Mouse (Mus musculus) liver, adult 2 months (tissue): ENCODE data around the gene Bnipl. TPM values are rescaled to one million over a fixed set of nuclear protein-coding genes. Genes with fewer than 3 reads are reported as not detected.
A peak's percentile ranks its signal among the peaks of the same experiment; 100 is the strongest.

Experiments
- DNase-seq: peaks from one replicate; pipeline ENCODE4 v3.0.0-alpha.2; 2011; ENCODE audit warnings: low read depth, low spot score; ENCODE audit errors: extremely low read depth
- H3K27ac ChIP-seq: fragments of 200-500 bp; replicated peaks from 2 replicates; pipeline ENCODE4 v1.5.1; 2012; ENCODE audit warnings: low read depth, mild to moderate bottlenecking, control low read depth, inconsistent platforms, low read length; ENCODE audit not compliant: insufficient read depth
- H3K27me3 ChIP-seq: fragments of 200-500 bp; 2 replicates; pipeline ENCODE4 v1.6.1; 2012; ENCODE audit warnings: mild to moderate bottlenecking, moderate library complexity, low read length, inconsistent platforms; ENCODE audit not compliant: control insufficient read depth, insufficient read depth
- H3K36me3 ChIP-seq: fragments of 200-500 bp; 2 replicates; pipeline ENCODE4 v1.6.1; 2012; ENCODE audit warnings: low read length, inconsistent platforms; ENCODE audit not compliant: control insufficient read depth, insufficient read depth
- H3K4me1 ChIP-seq: fragments of 200-500 bp; 2 replicates; pipeline ENCODE4 v1.6.1; 2011; ENCODE audit warnings: low read length; ENCODE audit not compliant: control insufficient read depth, insufficient read depth
- H3K4me3 ChIP-seq: fragments of 200-500 bp; 2 replicates; pipeline ENCODE4 v1.5.1; 2011; ENCODE audit warnings: low read depth, mild to moderate bottlenecking, control low read depth, low read length, moderate library complexity; ENCODE audit not compliant: insufficient read depth
- H3K79me2 ChIP-seq: fragments of 200-500 bp; 2 replicates; pipeline ENCODE4 v1.6.1; 2012; ENCODE audit warnings: inconsistent platforms, mild to moderate bottlenecking, low read length, moderate library complexity; ENCODE audit not compliant: control insufficient read depth, insufficient read depth
- H3K9ac ChIP-seq: fragments of 200-500 bp; 2 replicates; pipeline ENCODE4 v1.6.1; 2012; ENCODE audit warnings: low read depth, mild to moderate bottlenecking, control low read depth, inconsistent platforms, low read length
- CTCF ChIP-seq: fragments of 200-500 bp; IDR thresholded peaks from 2 replicates; pipeline ENCODE4 v1.5.1; 2011; ENCODE audit warnings: low read depth, low read length, control low read depth
- POLR2A ChIP-seq: fragments of 200-500 bp; IDR thresholded peaks from 2 replicates; pipeline ENCODE4 v1.6.1; 2011; ENCODE audit warnings: low read length, control low read depth; ENCODE audit not compliant: insufficient read depth; ENCODE audit errors: extremely low read depth
- WGBS: fragments of 180-500 bp; shearing (Covaris S2); methylation state at CpG from one replicate; pipeline ENCODE4 v1.1.7; 2018; 5-methylcytosine and 5-hydroxymethylcytosine counted together
- polyA plus RNA-seq: library from polyadenylated mRNA; depleted of rRNA; stranded (reverse); fragments of >200 nt; gene quantifications from 2 replicates; pipeline ENCODE4 v1.2.3, GENCODE M21; 2012; rRNA removed
- total RNA-seq: library from RNA; depleted of rRNA; stranded (reverse); fragments of >200 nt; gene quantifications from 2 replicates; pipeline ENCODE4 v1.2.3, GENCODE M21; 2014; rRNA removed

The Bnipl gene
- total RNA-seq (0.07 TPM in 1 of 2 replicates, not detected in the other), polyA plus RNA-seq (0.16 TPM in 1 of 2 replicates, not detected in the other)

DNA sequence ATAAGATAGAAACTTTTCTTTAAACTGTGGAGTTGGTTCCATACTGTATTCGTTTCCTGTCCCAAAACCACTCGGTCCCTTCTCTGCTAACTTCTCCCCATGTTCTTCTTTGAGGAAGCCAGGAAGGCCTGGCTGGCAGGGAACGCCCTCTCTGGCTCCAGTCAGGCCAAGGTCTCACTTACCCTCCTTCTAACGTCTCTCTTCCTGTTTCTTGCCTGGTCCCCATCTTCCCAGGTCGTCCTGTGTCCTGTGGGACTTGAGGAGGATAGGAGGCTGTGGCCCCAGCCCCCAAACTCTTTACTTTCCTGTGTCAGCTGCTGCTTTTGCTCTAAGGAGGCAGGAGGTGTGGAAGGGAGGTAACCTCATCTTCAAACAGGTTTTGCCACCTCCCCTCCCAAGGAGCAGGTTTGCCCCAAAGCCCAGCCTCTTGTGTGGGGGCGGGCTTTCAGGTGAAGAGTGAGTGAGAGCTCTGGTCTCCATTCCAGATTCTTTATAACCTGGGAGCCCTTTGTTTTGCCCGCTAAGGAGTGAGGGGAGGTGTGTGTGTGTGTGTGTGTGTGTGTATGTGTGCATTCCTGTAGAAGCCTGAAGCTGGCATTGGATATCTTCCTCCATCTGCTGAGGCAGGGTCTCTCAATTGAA is at the start of gene Bnipl:
Gene Bnipl, minus strand, starts transcription at position 411 of the 642 bp plus-strand sequence.
- no peaks in the 10 kb centered on the region for H3K79me2 ChIP-seq
- no peak within 1 kb of the TSS for H3K27ac ChIP-seq
- no peak for TF ChIP-seq POLR2A
- no peak for TF ChIP-seq CTCF
- no peaks in the 10 kb centered on the region for H3K27me3 ChIP-seq
- H3K4me3 ChIP-seq: no peak within 1 kb of the TSS
- DNase-seq: no peak
- H3K4me1 ChIP-seq: no peaks in the 10 kb centered on the region
- H3K36me3 ChIP-seq: peaks cover 4% of the 10 kb centered on the region; the same call in 1 of the 2 replicates
- no peak within 1 kb of the TSS for H3K9ac ChIP-seq
- 80% methylated on average over 7 of the region's 7 CpGs for WGBS

DNA sequence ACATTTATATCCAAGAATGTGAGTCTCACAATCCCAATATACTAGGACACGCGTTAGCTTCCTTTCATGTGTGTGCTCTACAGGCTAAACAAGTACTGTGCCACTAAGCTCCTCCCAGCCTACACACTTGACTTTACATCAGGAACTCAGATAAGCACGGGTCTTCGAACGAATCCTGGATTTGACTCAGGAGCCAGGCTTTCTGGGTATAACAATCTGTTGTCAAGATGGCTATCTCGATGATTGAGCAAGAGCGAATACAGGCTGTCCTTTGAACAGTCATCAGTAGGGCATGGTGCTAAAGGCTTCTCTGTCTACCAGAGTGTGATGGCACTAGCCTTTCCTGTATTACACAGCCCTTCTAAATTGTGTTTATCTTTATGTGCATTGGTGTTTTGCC is 47.0 kb upstream of the Bnipl start:
- H3K9ac ChIP-seq: no peak overlapping the region
- no peak for TF ChIP-seq POLR2A
- TF ChIP-seq CTCF: no peak
- peaks cover 33% of the 10 kb centered on the region for H3K4me1 ChIP-seq
- H3K27ac ChIP-seq: peak overlapping the region; percentile 87
- peaks cover 19% of the 10 kb centered on the region for H3K36me3 ChIP-seq
- DNase-seq: peak; percentile 98
- no peaks in the 10 kb centered on the region for H3K27me3 ChIP-seq
- no peak overlapping the region for H3K4me3 ChIP-seq
- H3K79me2 ChIP-seq: no peaks in the 10 kb centered on the region
- WGBS: 24% methylated on average over 7 of the region's 7 CpGs

DNA sequence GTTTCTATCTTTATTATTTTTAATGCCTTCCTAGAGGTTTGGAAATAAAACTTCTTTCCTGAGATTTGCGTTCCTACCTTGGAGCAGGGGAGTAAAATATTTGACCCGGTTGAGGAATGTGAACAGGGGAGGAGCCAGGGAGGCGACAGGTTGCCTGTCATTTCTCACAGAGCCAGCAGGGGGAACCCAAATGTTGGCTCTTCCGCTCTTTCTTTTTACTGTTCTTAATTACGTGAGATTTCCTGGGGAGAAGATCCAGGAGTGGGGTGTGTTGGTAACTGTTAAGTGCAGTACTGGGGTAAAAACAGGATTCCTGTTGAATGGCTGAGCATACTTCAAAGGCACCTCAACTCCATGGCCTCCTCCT is 45.1 kb upstream of the Bnipl start:
- H3K36me3 ChIP-seq: peaks cover 33% of the 10 kb centered on the region
- peak overlapping the region; percentile 77 for H3K27ac ChIP-seq
- TF ChIP-seq POLR2A: no peak
- peak; percentile 72 for TF ChIP-seq CTCF
- H3K9ac ChIP-seq: no peak overlapping the region
- H3K4me1 ChIP-seq: peaks cover 45% of the 10 kb centered on the region
- no peaks in the 10 kb centered on the region for H3K79me2 ChIP-seq
- WGBS: 4% methylated on average over 5 of the region's 5 CpGs
- H3K27me3 ChIP-seq: no peaks in the 10 kb centered on the region
- H3K4me3 ChIP-seq: no peak overlapping the region
- DNase-seq: peak; percentile 68

DNA sequence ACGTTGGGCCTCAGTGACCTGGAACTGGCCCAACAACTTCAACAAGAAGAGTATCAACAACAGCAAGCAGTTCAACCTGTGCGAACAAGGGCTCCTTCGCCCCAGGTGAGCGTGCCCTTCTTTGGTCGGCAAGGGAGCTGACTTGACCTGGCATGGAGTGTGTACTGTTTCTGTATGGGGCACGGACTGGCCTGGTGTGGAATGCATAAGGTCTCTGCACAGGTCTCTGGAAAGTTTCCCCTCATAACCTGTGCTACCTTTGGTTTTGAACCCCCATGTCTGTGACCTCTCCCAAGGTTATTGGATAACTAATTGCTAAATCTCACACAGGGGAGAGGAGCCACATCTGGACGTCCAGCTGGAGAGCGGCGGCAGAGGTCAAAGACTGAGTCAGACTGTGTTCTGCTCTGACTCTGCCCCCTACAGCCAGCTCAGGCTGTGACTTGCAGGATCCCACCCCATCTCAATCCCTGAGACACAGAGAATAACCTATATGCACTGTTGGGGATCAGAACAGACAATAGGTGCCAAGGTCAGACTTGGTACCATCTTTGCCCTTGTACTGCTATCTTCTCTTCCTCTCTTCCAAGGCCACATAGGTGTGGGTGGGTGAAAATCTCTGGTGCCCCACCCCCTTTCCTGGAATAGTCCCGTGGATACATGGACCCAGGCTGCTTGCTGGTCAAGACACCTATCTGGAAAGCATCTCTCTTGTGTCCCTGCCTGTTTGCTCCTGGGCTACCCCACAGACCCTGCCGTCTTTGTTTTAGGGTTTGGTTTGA is 44.5 kb upstream of the Bnipl start:
- H3K4me1 ChIP-seq: peaks cover 48% of the 10 kb centered on the region
- no peak overlapping the region for H3K4me3 ChIP-seq
- H3K79me2 ChIP-seq: no peaks in the 10 kb centered on the region
- H3K36me3 ChIP-seq: peaks cover 37% of the 10 kb centered on the region
- peak overlapping the region; percentile 12; the same call in 1 of the 2 replicates for H3K9ac ChIP-seq
- H3K27ac ChIP-seq: peak overlapping the region; percentile 77
- peak; percentile 89 for DNase-seq
- TF ChIP-seq POLR2A (no peak), CTCF (peak; percentile 71)
- H3K27me3 ChIP-seq: no peaks in the 10 kb centered on the region
- WGBS: 18% methylated on average over 11 of the region's 11 CpGs

DNA sequence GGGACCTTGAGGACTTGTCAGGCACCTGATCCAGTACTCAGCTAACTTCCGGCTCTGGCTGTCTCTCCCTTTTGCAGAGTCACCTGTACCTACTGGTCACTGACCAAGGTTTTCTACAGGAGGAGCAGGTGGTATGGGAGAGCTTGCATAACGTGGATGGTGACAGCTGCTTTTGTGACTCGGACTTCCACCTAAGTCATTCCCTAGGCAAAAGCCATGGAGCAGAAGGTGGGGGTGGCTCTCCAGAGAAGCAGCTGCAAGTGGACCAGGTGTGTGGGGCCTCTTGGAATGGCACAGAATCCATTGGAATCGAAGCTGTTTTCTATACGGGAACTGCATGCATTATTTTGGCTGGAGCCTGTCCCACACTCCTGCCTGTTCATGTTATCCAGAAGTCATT is 43.7 kb upstream of the Bnipl start:
- Histone ChIP-seq H3K4me3 (no peak overlapping the region), H3K27ac (peak overlapping the region; percentile 67), H3K4me1 (peaks cover 51% of the 10 kb centered on the region), H3K27me3 (no peaks in the 10 kb centered on the region), H3K9ac (0 out of 2 replicates have a peak overlapping the region, but pooled peaks have one; percentile 0), H3K36me3 (peaks cover 44% of the 10 kb centered on the region), H3K79me2 (no peaks in the 10 kb centered on the region)
- 46% methylated on average over 5 of the region's 5 CpGs for WGBS
- TF ChIP-seq POLR2A (no peak), CTCF (no peak)
- peak; percentile 55 for DNase-seq

DNA sequence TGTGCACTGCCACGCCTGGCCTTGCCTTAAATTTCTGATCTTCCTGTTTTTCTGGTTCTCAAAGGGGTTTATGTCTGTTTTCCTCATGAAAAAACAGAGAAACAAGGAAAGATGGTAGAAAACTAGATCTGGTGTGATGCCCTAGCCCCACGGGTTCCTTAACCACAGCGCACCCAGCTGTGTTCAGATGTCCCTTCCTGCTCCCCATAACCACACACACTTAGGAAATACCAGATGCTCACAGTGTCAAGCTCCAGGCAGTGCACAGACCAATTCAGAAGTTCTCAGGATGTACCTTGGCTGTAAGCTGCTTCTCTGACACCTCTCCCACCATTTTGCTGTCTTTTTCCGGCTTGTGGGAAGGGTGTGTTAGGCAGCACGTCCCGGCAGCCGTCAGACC is 43.3 kb upstream of the Bnipl start:
- no peaks in the 10 kb centered on the region for H3K27me3 ChIP-seq
- no peak overlapping the region for H3K4me3 ChIP-seq
- no peaks in the 10 kb centered on the region for H3K79me2 ChIP-seq
- peaks cover 47% of the 10 kb centered on the region for H3K36me3 ChIP-seq
- 0 out of 2 replicates have a peak overlapping the region, but pooled peaks have one; percentile 0 for H3K9ac ChIP-seq
- DNase-seq: no peak
- H3K4me1 ChIP-seq: peaks cover 51% of the 10 kb centered on the region
- TF ChIP-seq CTCF: no peak
- no peak for TF ChIP-seq POLR2A
- H3K27ac ChIP-seq: peak overlapping the region; percentile 67
- 63% methylated on average over 7 of the region's 7 CpGs for WGBS
